Mouse (Mus musculus) embryo, embryonic 11 days (tissue): ENCODE data around the gene Tardbp.

Source experiments
- DNase-seq: peaks from one replicate; pipeline ENCODE4 v3.0.0-alpha.2; 2015

Tardbp gene

DNA sequence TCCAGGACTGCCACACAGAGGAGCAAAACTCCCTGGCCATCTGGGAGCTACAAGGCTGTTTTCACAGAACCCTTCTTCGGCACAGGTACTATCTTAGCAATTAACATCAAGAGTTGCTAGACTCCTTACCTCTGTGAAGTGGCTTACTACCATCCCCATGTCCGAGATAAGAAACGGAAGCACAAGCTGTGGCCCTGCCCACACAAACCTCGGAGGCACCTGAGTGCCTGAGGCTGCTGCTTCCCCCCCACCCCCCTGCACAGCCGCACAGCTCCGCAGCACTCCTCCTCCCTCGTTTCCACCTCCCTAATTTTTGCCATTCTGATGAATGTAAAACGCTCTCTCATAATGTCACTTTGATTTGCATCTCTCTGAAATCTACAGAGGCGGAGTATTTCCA is 11.5 kb upstream of the Tardbp start:
- DNase-seq = no peak

DNA sequence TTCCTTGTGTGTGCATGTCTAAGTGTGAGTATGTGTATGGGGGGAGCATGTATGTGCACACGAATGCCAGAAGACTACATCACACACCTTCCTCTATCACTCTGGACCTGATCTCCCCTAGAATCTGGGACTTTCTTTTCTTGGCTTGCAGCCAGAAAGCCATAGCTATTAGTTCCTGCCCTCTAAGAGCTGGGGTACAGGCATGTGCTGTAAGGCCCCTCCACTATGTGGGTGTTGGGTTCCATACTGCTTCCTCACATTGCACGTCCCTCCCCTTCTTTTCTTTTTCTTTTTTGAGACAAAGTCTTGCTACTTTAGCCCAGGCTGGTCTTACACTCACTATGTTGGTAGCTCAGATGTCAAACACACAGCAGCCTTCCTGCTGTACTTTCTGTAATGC is 8.5 kb upstream of the Tardbp start:
- no peak for DNase-seq

- no peak for DNase-seq
These were observed 6.7 kb upstream of the Tardbp start for GRCm38 (mm10) chr4:148633395-148634061.

- DNase-seq = no peak
These were observed 5.3 kb upstream of the Tardbp start for GRCm38 (mm10) chr4:148632013-148632692.

DNA sequence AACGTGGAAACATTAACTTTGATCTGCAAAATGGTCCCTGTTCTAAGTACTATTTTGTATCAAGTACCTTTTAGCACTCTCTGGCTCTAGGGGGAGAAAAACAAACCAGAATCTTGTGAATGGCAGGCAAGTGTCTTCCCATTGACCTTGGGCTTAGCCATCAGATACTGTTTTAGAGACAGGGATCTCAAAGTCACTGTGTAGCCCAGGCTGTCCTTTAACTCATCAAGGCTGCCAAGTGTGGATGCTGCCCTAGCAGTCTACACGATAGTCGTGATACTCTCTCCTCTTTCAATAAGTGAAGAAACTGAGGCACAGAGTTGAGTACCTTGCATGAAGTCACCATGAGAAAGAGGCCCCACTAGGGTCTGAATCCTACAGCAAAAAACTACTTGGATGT is 427 bp upstream of the Tardbp start:
- no peak for DNase-seq

DNA sequence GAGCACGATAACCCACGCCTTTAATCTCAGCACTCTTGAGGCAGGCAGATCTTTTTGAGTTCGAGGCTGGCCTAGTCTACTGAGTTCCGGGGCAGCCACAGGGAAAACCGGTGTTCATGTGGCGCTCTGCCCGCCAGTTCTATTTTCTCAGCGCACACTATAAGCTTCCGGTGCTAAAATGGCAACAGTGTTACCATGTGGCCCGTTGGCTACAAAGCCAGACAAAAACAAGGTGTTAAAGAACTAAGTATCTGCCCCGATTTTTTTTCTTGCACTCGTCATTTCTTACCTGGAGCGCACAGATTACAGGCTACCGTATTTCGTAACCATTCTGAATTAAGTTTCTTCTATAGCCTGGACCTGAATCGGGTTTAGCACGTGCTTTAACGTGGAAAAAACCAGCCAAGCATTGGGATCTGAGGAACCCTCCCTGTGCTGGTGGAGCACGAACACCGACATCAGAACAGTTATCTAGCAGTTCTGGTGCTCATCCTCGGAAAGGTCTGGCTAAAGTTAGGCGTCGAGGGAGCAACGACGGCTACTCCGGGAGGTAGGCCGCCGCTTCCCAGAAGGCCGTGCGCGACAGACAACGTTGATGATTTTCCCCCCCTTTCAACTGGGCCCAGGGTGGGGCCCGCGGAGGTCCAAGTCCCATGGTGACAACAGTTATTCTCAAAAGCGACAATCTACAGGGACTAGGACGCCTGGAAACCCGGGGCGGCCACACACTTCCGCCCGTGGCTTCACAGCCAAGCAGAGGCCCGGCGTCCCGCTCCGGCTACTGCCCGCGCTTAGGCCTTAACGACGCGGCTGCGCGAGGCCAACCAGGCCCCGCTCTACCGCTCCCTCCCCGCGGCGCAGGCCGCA is 830 bp downstream of the Tardbp start:
- DNase-seq = peak; percentile 76

GRCm38 (mm10) chr4:148625010-148625409 is 1.8 kb downstream of the Tardbp start:
- no peak for DNase-seq

DNA sequence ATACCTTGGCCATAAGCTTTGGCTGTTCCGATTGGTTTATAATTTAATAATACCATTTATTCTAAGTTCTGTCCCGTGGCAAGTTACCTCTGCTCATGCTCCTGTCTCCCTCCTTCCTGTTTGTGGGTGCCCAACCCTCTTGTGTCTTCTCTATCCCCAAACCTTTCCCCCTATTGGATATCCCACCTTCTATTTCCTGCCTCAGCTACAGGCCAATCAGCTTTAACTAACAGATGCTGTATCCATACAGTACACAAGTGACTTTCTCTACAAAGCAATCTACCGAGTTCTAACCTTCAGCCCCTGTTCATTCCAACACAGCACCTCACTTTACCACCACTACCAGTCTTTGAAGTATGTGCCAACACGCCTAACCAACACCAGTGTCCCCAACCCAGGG is 3.2 kb downstream of the Tardbp start:
- no peak for DNase-seq

DNA sequence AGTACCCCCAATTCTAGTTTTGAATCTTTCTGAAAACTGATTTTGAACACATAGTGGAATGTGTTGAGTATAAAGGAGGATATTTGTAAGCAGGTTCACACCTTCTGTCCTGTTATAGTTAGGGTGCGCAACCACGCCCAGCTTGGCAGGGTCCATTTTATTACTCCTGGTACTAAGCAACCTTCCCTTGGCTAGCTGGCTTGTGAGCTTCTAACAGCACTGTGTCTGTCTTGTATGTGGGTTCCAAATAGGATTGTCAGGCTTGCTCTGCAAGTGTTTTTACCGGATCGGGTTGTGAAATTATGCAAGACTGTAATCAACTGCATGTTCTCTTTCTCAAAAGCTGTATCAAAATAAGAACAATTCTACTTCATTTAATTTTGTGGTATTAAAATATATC is 4.3 kb downstream of the Tardbp start:
- DNase-seq = no peak

DNA sequence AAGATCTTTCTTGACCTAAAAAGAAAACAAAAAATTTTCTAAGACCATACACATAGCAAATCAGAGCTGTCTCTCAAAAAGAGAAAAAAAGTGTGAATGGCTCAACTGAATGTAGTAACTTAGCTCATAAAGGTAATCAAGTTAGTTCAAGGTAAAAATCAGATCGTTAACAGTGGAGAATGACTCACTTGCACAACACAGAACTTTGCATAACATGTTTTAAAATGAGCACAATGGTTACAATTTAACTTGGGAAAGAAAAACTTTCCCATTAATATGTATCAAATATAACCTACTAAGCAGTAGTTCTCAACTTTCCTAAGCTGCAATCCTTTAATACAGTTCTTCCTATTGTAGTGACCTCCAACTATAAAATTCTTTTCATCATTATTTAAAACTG is 6.1 kb downstream of the Tardbp start:
- DNase-seq = no peak

- DNase-seq = no peak
These were observed 7.0 kb downstream of the Tardbp start for GRCm38 (mm10) chr4:148619805-148620204.

DNA sequence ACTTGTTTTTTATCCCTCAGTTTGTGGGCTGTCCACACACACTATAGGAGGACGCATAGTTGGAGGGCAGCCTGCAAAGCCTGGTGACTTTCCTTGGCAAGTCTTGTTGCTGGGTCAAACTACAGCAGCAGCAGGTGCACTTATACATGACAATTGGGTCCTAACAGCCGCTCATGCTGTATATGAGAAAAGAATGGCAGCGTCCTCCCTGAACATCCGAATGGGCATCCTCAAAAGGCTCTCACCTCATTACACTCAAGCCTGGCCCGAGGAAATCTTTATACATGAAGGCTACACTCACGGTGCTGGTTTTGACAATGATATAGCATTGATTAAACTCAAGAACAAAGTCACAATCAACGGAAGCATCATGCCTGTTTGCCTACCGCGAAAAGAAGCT is 13.1 kb downstream of the Tardbp start:
- no peak for DNase-seq

DNA sequence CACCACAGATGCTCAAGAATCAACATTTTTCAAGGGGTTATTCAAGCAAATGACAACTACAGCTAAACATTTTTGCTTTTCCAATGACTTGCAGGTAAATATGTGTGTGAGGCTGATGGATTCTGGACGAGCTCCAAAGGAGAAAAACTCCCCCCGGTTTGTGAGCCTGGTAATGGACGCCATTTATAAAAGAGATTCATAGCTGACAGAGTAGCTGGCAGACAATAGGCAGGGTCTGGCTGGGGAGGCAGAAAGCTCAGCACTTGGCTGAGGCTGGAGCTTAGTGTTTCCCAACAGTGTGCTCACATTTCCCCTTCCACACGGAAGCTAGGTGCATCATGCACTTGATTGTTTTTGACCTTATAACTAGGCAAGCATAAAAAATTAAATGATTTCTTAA is 14.3 kb downstream of the Tardbp start:
- DNase-seq = no peak

GRCm38 (mm10) chr4:148610631-148611364 is 16.0 kb downstream of the Tardbp start:
- no peak for DNase-seq

DNA sequence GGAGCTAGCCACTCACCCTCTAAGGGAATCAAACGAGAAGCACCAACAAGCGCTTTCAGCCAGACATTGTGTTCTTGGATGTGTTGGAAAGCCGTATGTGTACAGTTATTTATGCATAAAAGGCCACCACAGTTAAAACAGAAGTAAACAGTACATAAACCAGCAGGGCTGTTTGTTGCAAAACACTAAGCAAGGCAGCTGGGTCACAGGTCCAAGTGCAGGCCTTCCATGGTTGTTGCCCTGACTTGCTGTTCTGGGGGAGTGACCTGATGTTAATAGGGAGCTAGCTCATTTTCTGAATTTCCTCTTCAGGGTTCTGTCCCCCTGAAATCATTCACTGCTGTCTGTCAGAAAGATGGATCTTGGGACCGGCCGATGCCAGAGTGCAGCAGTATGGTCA is 17.0 kb downstream of the Tardbp start:
- DNase-seq = no peak

DNA sequence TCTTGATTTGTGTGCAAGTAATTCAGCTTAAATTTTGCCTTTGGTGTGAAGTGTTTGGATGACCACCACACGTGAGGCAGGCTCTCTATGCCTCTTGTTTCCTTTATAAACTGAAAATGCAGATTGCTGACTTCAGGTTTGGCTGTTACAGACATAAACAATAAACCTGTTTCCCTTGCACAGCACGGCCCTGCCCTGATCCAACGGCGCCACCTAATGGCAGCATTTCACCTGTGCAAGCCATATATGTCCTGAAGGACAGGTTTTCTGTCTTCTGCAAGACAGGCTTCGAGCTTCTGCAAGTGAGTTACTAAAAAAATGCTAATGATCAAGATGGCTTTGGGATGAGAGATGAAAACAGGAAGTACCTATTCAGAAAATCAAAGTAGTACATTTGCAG is 19.1 kb downstream of the Tardbp start:
- peak; percentile 62 for DNase-seq

- peak; percentile 77 for DNase-seq
These were observed 22.2 kb downstream of the Tardbp start for GRCm38 (mm10) chr4:148604541-148605165.

GRCm38 (mm10) chr4:148604141-148604540 is 22.7 kb downstream of the Tardbp start:
- DNase-seq = no peak

DNA sequence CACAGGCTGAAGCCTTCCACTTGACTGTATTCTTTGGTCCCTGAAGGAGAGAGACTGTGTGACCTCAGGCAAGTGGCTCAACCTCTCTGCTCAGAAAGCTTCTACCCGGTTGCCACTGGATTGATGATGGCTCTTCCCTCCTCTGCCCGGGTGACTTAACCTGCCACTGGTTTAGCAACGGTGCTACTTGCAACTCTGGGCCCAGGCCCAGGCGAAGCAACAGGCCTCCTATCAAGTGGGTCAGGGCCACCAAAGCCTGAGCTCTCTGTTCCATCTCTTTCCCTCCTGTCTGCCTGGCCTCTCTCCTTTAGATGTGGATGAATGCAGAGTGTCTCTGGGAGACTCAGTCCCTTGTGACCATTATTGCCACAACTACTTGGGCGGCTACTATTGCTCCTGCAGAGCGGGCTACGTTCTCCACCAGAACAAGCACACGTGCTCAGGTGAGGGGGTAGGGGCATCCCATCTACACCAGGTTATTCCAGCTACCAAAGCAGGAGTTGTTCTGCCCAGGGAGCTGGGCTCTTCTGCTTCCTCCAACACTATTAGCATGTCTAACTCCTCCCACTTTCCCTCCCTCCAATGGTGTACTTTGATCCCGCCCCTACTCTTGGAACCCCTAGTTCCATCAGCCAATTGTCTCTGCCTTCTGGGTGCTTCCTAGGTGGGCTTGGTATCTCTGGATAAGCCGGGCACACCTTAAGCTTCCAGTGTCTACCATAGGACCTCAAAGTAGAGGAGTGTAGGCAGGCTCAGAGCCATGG is 23.3 kb downstream of the Tardbp start:
- DNase-seq = no peak

DNA sequence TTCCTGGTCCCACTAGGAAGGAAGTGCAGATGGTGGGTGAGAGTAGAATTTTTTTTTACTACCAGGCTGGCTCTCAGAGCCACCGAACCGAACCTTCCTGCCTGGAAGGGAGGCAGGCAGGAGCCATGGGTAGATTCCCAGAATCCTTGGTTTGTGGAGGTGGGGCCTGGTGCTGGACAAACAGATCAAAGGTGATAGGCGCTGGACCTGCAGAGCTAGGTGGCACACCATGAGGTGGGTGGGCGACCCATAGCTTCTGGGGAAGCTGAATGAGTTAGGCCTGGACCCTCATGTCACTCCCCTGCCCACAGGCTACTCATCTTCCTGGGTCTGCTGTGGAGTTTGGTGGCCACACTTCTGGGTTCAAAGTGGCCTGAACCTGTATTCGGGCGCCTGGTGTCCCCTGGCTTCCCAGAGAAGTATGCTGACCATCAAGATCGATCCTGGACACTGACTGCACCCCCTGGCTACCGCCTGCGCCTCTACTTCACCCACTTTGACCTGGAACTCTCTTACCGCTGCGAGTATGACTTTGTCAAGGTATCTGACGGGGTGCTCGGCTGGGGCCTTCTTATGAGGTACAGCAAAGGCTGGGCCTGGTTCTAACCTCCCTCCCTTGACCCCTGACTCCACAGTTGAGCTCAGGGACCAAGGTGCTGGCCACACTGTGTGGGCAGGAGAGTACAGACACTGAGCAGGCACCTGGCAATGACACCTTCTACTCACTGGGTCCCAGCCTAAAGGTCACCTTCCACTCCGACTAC is 24.3 kb downstream of the Tardbp start, which contains the start of gene Masp2:
Gene Masp2 (plus strand): TSS at position 198 of the 764 bp plus-strand sequence.
- no peak for DNase-seq

GRCm38 (mm10) chr4:148601871-148602270 is 24.9 kb downstream of the Tardbp start:
- DNase-seq = no peak
